Mouse (Mus musculus) naive thymus-derived CD4-positive, alpha-beta T cell, adult 5 months (primary cell): ENCODE measurements around the gene Pkp2. TPM values are rescaled to one million over a fixed set of nuclear protein-coding genes. Genes with fewer than 3 reads are reported as not detected.

Experiments used
- polyA plus RNA-seq: library from polyadenylated mRNA; unstranded; fragments of 100-300 nt; shearing (Covaris generic); gene quantifications from one replicate; pipeline ENCODE4 v1.2.1, GENCODE M21; 2017

Gene Pkp2
- polyA plus RNA-seq = 0.11 TPM

GRCm38 (mm10) chr16:16213079-16213760, at the start of gene Pkp2:
Gene Pkp2, plus strand, starts transcription at chr16:16213318.

GRCm38 (mm10) chr16:16302369-16303137, 89.4 kb downstream of the Pkp2 start, which contains the start of gene Yars2:
Gene Yars2, plus strand, starts transcription at chr16:16302965.

Other genes starting within 250 kb of the Pkp2 start
- gene Yars2, start 89.6 kb downstream of the Pkp2 start, polyA plus RNA-seq = 40.9 TPM
- gene Dnm1l, start 145.6 kb downstream of the Pkp2 start, polyA plus RNA-seq = 42.2 TPM